Mouse (Mus musculus) layer of hippocampus, adult 9-10 months (tissue): ENCODE data around the gene Aox4.

Source experiments
- DNase-seq: peaks from one replicate; pipeline ENCODE4 v3.0.0; 2022; ENCODE audit warnings: low spot score

Aox4 gene

DNA sequence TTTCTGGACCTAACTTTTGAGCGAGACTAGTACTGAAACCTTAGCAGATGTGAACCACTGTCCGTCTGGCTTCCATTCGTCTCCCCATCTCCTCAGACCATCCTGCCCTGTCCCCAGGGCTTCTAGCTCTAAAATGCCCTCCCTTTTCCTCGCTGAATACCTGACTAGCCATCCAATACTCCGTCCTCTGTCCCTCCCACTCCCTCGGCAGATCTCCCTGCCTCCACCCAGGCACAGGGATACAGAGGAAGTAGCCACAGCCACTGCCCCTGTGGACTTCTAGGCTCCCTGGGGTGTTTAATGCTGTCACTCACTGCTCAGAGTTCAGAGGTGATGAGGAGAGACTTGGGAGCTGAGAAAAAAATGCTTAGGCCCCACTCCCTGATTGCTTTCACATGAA is 91.8 kb downstream of the Aox4 start:
- DNase-seq, result no peak

DNA sequence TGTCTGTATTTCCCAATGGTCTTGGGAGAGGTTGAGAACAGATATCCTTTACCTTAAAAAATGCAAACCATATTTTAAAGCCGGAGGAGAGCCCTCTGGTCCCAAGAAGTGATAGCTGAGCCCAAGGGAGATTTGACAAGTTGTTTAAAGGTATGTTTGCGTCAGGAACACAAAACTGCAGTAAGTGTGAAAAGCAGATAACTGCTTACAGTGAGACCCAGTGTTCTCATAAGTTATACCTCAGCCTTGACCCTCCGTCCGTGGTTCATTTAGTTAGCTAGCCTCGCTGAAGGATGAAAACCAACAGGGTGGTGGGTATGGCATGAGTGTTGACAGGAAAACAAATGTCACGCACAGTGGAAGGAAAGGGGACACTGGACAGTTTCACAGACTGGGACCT is 92.8 kb downstream of the Aox4 start:
- DNase-seq, result no peak

DNA sequence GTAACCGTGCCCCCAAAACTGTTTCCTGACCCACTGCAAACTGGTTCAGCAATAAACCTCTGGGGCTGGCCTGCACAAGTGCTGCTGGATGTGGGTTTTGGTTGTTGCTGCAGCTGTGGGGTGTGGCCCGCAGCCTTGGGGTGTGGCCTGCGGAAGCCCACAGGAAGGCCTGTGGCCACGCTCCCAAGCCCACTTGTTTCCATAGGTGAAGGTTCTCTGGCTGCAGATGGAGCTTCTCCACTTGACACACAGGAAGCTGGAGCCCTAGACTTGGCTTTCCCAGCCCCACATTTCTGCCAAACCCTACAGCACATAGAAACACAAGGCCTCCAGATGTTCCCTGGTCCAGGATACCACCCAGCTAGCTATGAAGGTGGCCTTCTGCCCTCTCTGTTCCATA is 93.5 kb downstream of the Aox4 start:
- DNase-seq, result no peak

GRCm38 (mm10) chr1:58304296-58304695 is 94.1 kb downstream of the Aox4 start:
- no peak for DNase-seq

- DNase-seq, result no peak
Observed at GRCm38 (mm10) chr1:58307181-58307580, 97.0 kb downstream of the Aox4 start.

GRCm38 (mm10) chr1:58308594-58308993 is 98.4 kb downstream of the Aox4 start:
- DNase-seq, result no peak

- no peak for DNase-seq
Observed at GRCm38 (mm10) chr1:58309853-58310252, 99.7 kb downstream of the Aox4 start.

DNA sequence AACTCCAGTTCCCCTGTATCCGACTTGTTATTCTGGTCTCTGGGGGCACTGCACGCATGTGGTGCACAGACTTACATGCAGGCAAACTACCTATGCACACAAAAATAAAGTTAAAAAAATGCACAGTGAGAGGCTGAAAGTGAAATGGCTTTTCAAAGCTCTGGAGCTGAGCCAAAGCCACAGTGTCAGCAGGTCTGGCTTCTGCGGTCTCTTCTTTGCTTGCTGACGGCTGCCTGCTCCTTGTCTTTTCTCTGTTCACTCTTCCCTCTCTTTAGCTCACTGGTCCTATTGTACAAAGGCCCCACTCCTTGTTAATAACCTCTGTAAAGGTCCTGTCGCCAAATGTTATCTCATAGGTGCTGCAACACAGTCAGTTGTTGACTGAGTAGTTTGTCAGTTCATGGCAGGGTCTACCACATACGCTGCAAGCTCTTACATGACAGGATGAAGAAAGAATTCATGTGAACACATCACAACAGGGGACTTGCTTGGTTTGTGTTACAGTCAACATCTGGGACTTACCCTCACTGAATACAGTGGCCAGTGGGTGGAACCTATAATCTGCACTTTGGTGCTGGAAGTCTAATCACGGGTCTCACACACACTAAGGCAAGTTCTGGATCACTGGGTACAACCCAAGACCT is 101.1 kb downstream of the Aox4 start:
- DNase-seq, result no peak

DNA sequence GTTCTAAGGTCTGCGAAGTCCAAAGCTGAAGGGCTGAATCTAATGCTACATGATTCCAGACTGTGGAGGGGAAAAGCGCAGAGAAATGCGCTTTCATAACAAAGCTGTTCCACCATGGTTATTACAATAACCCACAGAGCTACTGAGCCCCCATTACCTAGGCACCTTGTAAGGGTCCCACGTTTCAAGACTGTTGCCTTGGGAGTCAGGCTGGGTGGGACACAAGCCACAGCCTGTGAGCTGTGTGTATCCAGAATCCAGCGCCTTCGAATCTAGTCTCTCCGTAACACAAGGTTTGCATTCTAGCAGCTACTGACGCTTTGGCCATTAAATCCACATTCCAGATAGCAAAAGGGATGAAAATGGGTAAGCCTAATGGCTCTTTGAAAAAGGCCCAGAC is 103.0 kb downstream of the Aox4 start:
- no peak for DNase-seq

DNA sequence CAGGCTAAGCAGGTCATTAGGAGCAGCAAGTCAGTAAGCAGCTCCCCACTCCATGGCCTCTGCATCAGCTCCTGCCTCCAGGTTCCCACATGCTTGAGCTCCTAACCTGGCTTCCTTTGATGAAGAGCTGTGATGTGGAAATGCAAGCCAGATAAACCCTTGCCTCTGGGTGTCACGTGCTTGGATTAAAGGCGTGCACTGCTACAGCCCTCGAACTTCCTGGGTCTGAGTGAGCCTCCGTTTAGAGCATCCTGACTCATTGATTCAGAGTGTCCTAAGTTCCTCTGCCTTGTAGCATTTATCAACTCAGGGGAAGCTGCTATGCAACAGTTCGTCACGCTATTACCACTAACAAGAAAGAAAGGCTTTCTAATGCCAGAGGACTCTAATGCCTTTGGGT is 105.3 kb downstream of the Aox4 start:
- DNase-seq, result no peak
